Mouse (Mus musculus): ENCODE data around the gene Olfr33. TPM values are rescaled to one million over a fixed set of nuclear protein-coding genes. Genes with fewer than 3 reads are reported as not detected.
A peak's percentile ranks its signal among the peaks of the same experiment; 100 is the strongest.

The Olfr33 gene
- total and polyA plus RNA-seq, 3 experiments: not detected

- H3K4me3 ChIP-seq (ENCODE audit: low read depth, low read length): no peak within 1 kb of the TSS
- DNase-seq (ENCODE audit: low spot score): no peak
- peaks cover 27% of the 10 kb centered on the region for H3K27me3 ChIP-seq (ENCODE audit: insufficient read depth, low read length)
These were observed 17.0 kb downstream of the Olfr33 start, which contains the start of gene Olfr558 for GRCm38 (mm10) chr7:102701915-102702314. Gene Olfr558, plus strand, starts transcription at chr7:102702215.

DNA sequence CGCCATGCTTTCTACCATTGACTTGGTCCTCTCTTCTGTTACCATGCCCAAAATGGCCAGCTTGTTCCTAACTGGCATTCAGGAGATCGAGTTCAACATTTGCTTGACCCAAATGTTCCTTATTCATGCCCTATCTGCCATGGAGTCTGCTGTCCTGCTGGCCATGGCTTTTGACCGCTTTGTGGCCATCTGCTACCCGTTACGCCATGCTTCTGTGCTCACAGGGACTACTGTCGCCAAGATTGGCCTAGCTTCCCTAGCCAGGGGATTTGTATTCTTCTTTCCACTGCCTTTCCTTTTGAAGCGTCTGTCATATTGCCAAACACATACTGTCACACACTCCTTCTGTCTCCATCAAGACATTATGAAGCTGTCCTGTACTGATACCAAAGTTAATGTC is 20.4 kb downstream of the Olfr33 start:
- ATAC-seq (ENCODE audit: extremely low read depth, insufficient number of reproducible peaks, low FRiP score, poor library complexity, severe bottlenecking) (no peak), DNase-seq (ENCODE audit: low spot score) (no peak)
- H3K27me3 ChIP-seq (ENCODE audit: insufficient read depth, low read length): peaks cover 21% of the 10 kb centered on the region
- no peaks in the 10 kb centered on the region for H3K9me3 ChIP-seq (replicated peaks)
- H3K4me1 ChIP-seq (ENCODE audit: insufficient read depth, low read depth, low read length): no peaks in the 10 kb centered on the region
- no peak for TF ChIP-seq CTCF (IDR thresholded peaks at IDR 0.05; ENCODE audit: low read depth, low read length)
- no peak for TF ChIP-seq GATA2 (IDR thresholded peaks at IDR 0.05; ENCODE audit: borderline replicate concordance, low read depth, low read length)
- no peak for TF ChIP-seq TAL1 (conservative IDR thresholded peaks at IDR 0.05; ENCODE audit: low read depth, low read length)
- TF ChIP-seq GATA1 (IDR thresholded peaks at IDR 0.05; ENCODE audit: borderline replicate concordance, low read length): no peak
- no peak for TF ChIP-seq POLR2AphosphoS5 (IDR thresholded peaks at IDR 0.05; ENCODE audit: insufficient replicate concordance, low read depth, low read length)
- no peak overlapping the region for H3K4me3 ChIP-seq (ENCODE audit: low read depth, low read length)
- H3K36me3 ChIP-seq (replicated peaks): no peaks in the 10 kb centered on the region

More at GRCm38 (mm10) chr7:102701915-102702314, 17.0 kb downstream of the Olfr33 start, which contains the start of gene Olfr558:
- ATAC-seq (ENCODE audit: extremely low read depth, insufficient number of reproducible peaks, low FRiP score, poor library complexity, severe bottlenecking): no peak
- Histone ChIP-seq H3K36me3 (replicated peaks) (no peaks in the 10 kb centered on the region), H3K9me3 (replicated peaks) (no peaks in the 10 kb centered on the region), H3K4me1 (ENCODE audit: insufficient read depth, low read depth, low read length) (no peaks in the 10 kb centered on the region)
- TF ChIP-seq GATA2 (IDR thresholded peaks at IDR 0.05; ENCODE audit: borderline replicate concordance, low read depth, low read length) (no peak), CTCF (IDR thresholded peaks at IDR 0.05; ENCODE audit: low read depth, low read length) (no peak)

GRCm38 (mm10) chr7:102695358-102696125 is 23.3 kb downstream of the Olfr33 start, which contains the start of gene Olfr557:
Gene Olfr557, plus strand, starts transcription at chr7:102695910.
- DNase-seq (ENCODE audit: low spot score) (no peak), ATAC-seq (ENCODE audit: extremely low read depth, insufficient number of reproducible peaks, low FRiP score, poor library complexity, severe bottlenecking) (no peak)
- Histone ChIP-seq H3K27me3 (ENCODE audit: insufficient read depth, low read length) (peaks cover 10% of the 10 kb centered on the region), H3K36me3 (replicated peaks) (no peaks in the 10 kb centered on the region), H3K4me3 (ENCODE audit: low read depth, low read length) (no peak within 1 kb of the TSS), H3K9me3 (replicated peaks) (no peaks in the 10 kb centered on the region), H3K4me1 (ENCODE audit: insufficient read depth, low read depth, low read length) (no peaks in the 10 kb centered on the region)
- TF ChIP-seq POLR2AphosphoS5 (IDR thresholded peaks at IDR 0.05; ENCODE audit: insufficient replicate concordance, low read depth, low read length) (no peak), CTCF (IDR thresholded peaks at IDR 0.05; ENCODE audit: low read depth, low read length) (peak; percentile 89)

DNA sequence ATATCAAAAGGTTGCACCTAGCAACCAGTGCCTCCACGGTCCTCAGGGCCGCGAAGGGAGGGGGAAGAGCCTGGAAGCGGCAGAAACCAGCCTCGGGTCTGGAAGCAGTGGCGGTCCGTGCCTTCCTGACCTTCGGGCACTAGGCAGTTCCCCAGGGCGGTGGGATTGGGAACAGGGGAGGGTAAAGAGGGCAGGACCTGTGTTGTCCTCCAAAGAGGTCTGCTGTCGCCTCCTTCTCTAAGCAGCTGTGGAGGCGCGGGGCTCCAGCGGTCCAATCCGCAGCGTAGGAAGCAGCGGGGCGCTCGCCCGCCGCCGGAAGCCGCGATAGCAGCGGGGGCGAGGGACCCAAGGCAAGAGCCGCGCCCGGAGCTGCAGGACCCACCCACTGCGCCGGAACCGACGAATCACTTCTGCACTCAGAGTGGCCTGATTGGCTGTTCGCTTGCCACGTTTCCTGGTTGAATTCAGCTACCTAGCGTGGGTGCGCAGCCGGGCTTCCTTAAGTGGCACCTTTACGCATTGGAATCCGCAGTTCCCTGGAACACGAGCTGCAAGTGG is 31.8 kb downstream of the Olfr33 start, which contains the start of gene Trim68:
Gene Trim68, minus strand, starts transcription at position 384 of the 558 bp plus-strand sequence.
- Histone ChIP-seq H3K4me1 (ENCODE audit: insufficient read depth, low read depth, low read length) (peaks cover 4% of the 10 kb centered on the region), H3K9me3 (replicated peaks) (no peaks in the 10 kb centered on the region), H3K36me3 (replicated peaks) (peaks cover 9% of the 10 kb centered on the region), H3K4me3 (ENCODE audit: low read depth, low read length) (peak within 1 kb of the TSS; percentile 71), H3K27me3 (ENCODE audit: insufficient read depth, low read length) (no peaks in the 10 kb centered on the region)
- DNase-seq (ENCODE audit: low spot score) (peak; percentile 87), ATAC-seq (ENCODE audit: extremely low read depth, insufficient number of reproducible peaks, low FRiP score, poor library complexity, severe bottlenecking) (peak; percentile 99)
- no peak for TF ChIP-seq POLR2AphosphoS5 (IDR thresholded peaks at IDR 0.05; ENCODE audit: insufficient replicate concordance, low read depth, low read length)
- no peak for TF ChIP-seq CTCF (IDR thresholded peaks at IDR 0.05; ENCODE audit: low read depth, low read length)
- TF ChIP-seq GATA2 (IDR thresholded peaks at IDR 0.05; ENCODE audit: borderline replicate concordance, low read depth, low read length): no peak
- no peak for TF ChIP-seq GATA1 (IDR thresholded peaks at IDR 0.05; ENCODE audit: borderline replicate concordance, low read length)
- TF ChIP-seq TAL1 (conservative IDR thresholded peaks at IDR 0.05; ENCODE audit: low read depth, low read length): no peak

GRCm38 (mm10) chr7:102681916-102682315 is 37.0 kb downstream of the Olfr33 start:
- no peak for ATAC-seq (ENCODE audit: extremely low read depth, insufficient number of reproducible peaks, low FRiP score, poor library complexity, severe bottlenecking)
- no peaks in the 10 kb centered on the region for H3K27me3 ChIP-seq (ENCODE audit: insufficient read depth, low read length)
- peaks cover 38% of the 10 kb centered on the region for H3K36me3 ChIP-seq (replicated peaks)

GRCm38 (mm10) chr7:102676225-102676624 is 42.6 kb downstream of the Olfr33 start:
- no peaks in the 10 kb centered on the region for H3K4me1 ChIP-seq (ENCODE audit: insufficient read depth, low read depth, low read length)
- DNase-seq (ENCODE audit: low spot score) (no peak), ATAC-seq (ENCODE audit: extremely low read depth, insufficient number of reproducible peaks, low FRiP score, poor library complexity, severe bottlenecking) (no peak)
- TF ChIP-seq POLR2AphosphoS5 (IDR thresholded peaks at IDR 0.05; ENCODE audit: insufficient replicate concordance, low read depth, low read length): no peak
- no peak for TF ChIP-seq GATA1 (IDR thresholded peaks at IDR 0.05; ENCODE audit: borderline replicate concordance, low read length)
- no peak for TF ChIP-seq TAL1 (conservative IDR thresholded peaks at IDR 0.05; ENCODE audit: low read depth, low read length)
- TF ChIP-seq GATA2 (IDR thresholded peaks at IDR 0.05; ENCODE audit: borderline replicate concordance, low read depth, low read length): no peak
- TF ChIP-seq CTCF (IDR thresholded peaks at IDR 0.05; ENCODE audit: low read depth, low read length): no peak
- H3K27me3 ChIP-seq (ENCODE audit: insufficient read depth, low read length): no peaks in the 10 kb centered on the region
- peaks cover 23% of the 10 kb centered on the region for H3K36me3 ChIP-seq (replicated peaks)
- H3K9me3 ChIP-seq (replicated peaks): no peaks in the 10 kb centered on the region
- H3K4me3 ChIP-seq (ENCODE audit: low read depth, low read length): no peak overlapping the region

More at GRCm38 (mm10) chr7:102681916-102682315, 37.0 kb downstream of the Olfr33 start:
- Histone ChIP-seq H3K4me1 (ENCODE audit: insufficient read depth, low read depth, low read length) (peaks cover 4% of the 10 kb centered on the region), H3K4me3 (ENCODE audit: low read depth, low read length) (no peak overlapping the region), H3K9me3 (replicated peaks) (no peaks in the 10 kb centered on the region)
- DNase-seq (ENCODE audit: low spot score): no peak
- TF ChIP-seq POLR2AphosphoS5 (IDR thresholded peaks at IDR 0.05; ENCODE audit: insufficient replicate concordance, low read depth, low read length): no peak
- no peak for TF ChIP-seq GATA1 (IDR thresholded peaks at IDR 0.05; ENCODE audit: borderline replicate concordance, low read length)
- no peak for TF ChIP-seq CTCF (IDR thresholded peaks at IDR 0.05; ENCODE audit: low read depth, low read length)
- no peak for TF ChIP-seq GATA2 (IDR thresholded peaks at IDR 0.05; ENCODE audit: borderline replicate concordance, low read depth, low read length)
- TF ChIP-seq TAL1 (conservative IDR thresholded peaks at IDR 0.05; ENCODE audit: low read depth, low read length): no peak
